Mouse (Mus musculus) embryonic facial prominence, embryonic 14.5 days (tissue): ENCODE data around the gene Gpr179. TPM values are rescaled to one million over a fixed set of nuclear protein-coding genes. Genes with fewer than 3 reads are reported as not detected.
A peak's percentile ranks its signal among the peaks of the same experiment; 100 is the strongest.
"Not testable (repeated sequence)": the region's sequence is repeated elsewhere in the genome, so short reads cannot be mapped to it uniquely, and the experiment has no call there.

ENCODE experiments used
- ATAC-seq: fragments of 200-750 bp; cut with Nextera tagmentation; 2 replicates; pipeline ENCODE4 v1.8.0; 2017; ENCODE audit warnings: low read depth, moderate number of reproducible peaks, moderate TSS enrichment
- DNase-seq: peaks from one replicate; pipeline ENCODE4 v3.0.0-alpha.2; 2015; ENCODE audit warnings: low spot score
- H3K27ac ChIP-seq: fragments of 300-500 bp; sonication (generic); replicated peaks from 2 replicates; pipeline ENCODE4 v1.5.1; 2014; ENCODE audit warnings: low read depth, mild to moderate bottlenecking, low read length, moderate library complexity
- H3K27me3 ChIP-seq: fragments of 300-500 bp; sonication (generic); replicated peaks from 2 replicates; pipeline ENCODE4 v1.6.1; 2014; ENCODE audit warnings: low read length; ENCODE audit not compliant: control insufficient read depth, insufficient read depth
- H3K36me3 ChIP-seq: fragments of 300-500 bp; sonication (generic); 2 replicates; pipeline ENCODE4 v1.6.1; 2014; ENCODE audit warnings: low read length, mixed read lengths; ENCODE audit not compliant: control insufficient read depth, insufficient read depth
- H3K4me1 ChIP-seq: fragments of 300-500 bp; sonication (generic); 2 replicates; pipeline ENCODE4 v1.6.1; 2014; ENCODE audit warnings: antibody characterized with exemption, low read length; ENCODE audit not compliant: control insufficient read depth, insufficient read depth
- H3K4me2 ChIP-seq: fragments of 300-500 bp; sonication (generic); 2 replicates; pipeline ENCODE4 v1.6.1; 2014; ENCODE audit warnings: low read depth, mild to moderate bottlenecking, low read length, moderate library complexity, mixed read lengths
- H3K4me3 ChIP-seq: fragments of 300-500 bp; sonication (generic); 2 replicates; pipeline ENCODE4 v1.5.1; 2014; ENCODE audit warnings: low read depth, mild to moderate bottlenecking, low read length
- H3K9ac ChIP-seq: fragments of 300-500 bp; sonication (generic); 2 replicates; pipeline ENCODE4 v1.6.1; 2014; ENCODE audit warnings: low read depth, mild to moderate bottlenecking, low read length, moderate library complexity, mixed read lengths
- H3K9me3 ChIP-seq: fragments of 300-500 bp; sonication (generic); 2 replicates; pipeline ENCODE4 v1.6.1; 2016; ENCODE audit warnings: low read length; ENCODE audit not compliant: control insufficient read depth
- WGBS: fragments of 180-500 bp; shearing (Covaris S2); extraction: QIAGEN DNeasy Blood & Tissue Kit; methylation state at CpG from one replicate; pipeline ENCODE4 v1.1.7; 2014; 5-methylcytosine and 5-hydroxymethylcytosine counted together
- polyA plus RNA-seq: library from polyadenylated mRNA; unstranded; fragments of >200 nt; fragmentation: Nextera tagmentation; extraction: Ambion mirVana; gene quantifications from 2 replicates; pipeline ENCODE4 v1.2.1, GENCODE M21; 2014

Gpr179 gene
- polyA plus RNA-seq, 1 experiment from 2014 or later, result 0.15 TPM

DNA sequence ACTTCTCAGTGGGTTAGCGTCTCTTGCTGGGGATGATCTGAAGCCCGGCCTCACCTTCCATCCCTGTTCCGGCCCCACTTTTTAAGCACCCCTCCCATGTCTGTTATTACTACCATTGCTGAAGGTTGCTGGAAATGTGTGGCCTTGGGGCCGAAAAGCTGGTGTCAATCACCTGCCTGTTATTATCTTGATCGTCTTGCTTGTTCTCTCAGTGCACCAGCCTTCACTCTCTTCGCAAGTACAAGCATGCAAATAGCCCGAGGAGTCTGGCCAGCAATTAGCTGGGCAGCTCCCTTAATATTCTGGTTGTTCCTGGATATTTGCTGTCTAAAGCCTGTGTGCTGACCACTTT, 11.7 kb upstream of the Gpr179 start:
- ATAC-seq (no peak), DNase-seq (no peak)
- WGBS, result 2% methylated on average over 7 of the region's 7 CpGs

DNA sequence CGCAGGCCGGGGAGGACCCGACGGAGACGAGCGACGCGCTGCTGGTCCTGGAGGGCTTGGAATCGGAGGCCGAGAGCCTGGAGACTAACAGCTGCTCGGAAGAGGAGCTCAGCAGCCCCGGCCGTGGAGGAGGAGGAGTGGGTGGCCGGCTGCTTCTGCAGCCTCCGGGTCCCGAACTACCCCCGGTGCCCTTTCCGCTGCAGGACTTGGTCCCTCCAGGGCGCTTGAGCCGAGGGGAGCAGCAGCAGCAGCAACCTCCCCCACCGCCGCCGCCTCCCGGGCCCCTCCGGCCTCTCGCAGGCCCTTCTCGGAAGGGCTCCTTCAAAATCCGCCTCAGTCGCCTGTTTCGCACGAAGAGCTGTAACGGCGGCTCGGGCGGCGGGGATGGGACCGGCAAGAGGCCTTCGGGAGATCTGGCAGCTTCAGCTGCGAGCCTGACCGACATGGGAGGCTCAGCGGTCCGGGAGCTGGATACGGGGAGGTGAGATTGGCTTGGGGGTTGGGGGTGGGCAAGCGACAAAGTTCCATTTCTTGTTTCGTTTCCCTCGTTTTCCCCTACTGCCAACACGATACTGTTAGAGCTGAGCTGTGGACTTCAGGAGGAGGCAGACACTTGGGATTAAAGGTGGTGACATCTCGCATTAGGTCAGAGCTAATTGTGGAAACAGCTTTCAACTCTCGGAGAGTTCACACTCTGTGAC, 11.2 kb upstream of the Gpr179 start:
- no peaks in the 10 kb centered on the region for H3K9me3 ChIP-seq
- no peaks in the 10 kb centered on the region for H3K36me3 ChIP-seq
- WGBS, result under 1% methylated on average over 27 of the region's 49 CpGs
- H3K9ac ChIP-seq, result peak overlapping the region; percentile 97
- peak overlapping the region; percentile 77 for H3K27ac ChIP-seq
- DNase-seq (no peak), ATAC-seq (peak; percentile 13; the same call in 1 of the 2 replicates)
- H3K4me1 ChIP-seq, result peaks cover 21% of the 10 kb centered on the region
- peak overlapping the region; percentile 75 for H3K4me3 ChIP-seq
- H3K4me2 ChIP-seq, result peak overlapping the region; percentile 80
- no peaks in the 10 kb centered on the region for H3K27me3 ChIP-seq

More for the DNA sequence above, 11.7 kb upstream of the Gpr179 start:
- Histone ChIP-seq H3K27ac (no peak overlapping the region), H3K9me3 (no peaks in the 10 kb centered on the region), H3K4me2 (peak overlapping the region; percentile 80), H3K36me3 (0 out of 2 replicates have a peak, but pooled peaks cover 2% of the 10 kb centered on the region), H3K9ac (peak overlapping the region; percentile 97), H3K27me3 (no peaks in the 10 kb centered on the region), H3K4me3 (peak overlapping the region; percentile 75), H3K4me1 (peaks cover 21% of the 10 kb centered on the region)

GRCm38 (mm10) chr11:97362649-97362942, 10.7 kb upstream of the Gpr179 start:
- no peak; the same call in 1 of the 2 replicates for ATAC-seq
- DNase-seq, result no peak
- no peaks in the 10 kb centered on the region for H3K27me3 ChIP-seq
- H3K4me3 ChIP-seq, result peak overlapping the region; percentile 75
- H3K36me3 ChIP-seq, result no peaks in the 10 kb centered on the region
- WGBS, result 0% methylated on average over 5 of the region's 39 CpGs
- H3K9me3 ChIP-seq, result no peaks in the 10 kb centered on the region
- peak overlapping the region; percentile 97 for H3K9ac ChIP-seq
- H3K4me1 ChIP-seq, result peaks cover 21% of the 10 kb centered on the region
- peak overlapping the region; percentile 80 for H3K4me2 ChIP-seq
- H3K27ac ChIP-seq, result peak overlapping the region; percentile 77

DNA sequence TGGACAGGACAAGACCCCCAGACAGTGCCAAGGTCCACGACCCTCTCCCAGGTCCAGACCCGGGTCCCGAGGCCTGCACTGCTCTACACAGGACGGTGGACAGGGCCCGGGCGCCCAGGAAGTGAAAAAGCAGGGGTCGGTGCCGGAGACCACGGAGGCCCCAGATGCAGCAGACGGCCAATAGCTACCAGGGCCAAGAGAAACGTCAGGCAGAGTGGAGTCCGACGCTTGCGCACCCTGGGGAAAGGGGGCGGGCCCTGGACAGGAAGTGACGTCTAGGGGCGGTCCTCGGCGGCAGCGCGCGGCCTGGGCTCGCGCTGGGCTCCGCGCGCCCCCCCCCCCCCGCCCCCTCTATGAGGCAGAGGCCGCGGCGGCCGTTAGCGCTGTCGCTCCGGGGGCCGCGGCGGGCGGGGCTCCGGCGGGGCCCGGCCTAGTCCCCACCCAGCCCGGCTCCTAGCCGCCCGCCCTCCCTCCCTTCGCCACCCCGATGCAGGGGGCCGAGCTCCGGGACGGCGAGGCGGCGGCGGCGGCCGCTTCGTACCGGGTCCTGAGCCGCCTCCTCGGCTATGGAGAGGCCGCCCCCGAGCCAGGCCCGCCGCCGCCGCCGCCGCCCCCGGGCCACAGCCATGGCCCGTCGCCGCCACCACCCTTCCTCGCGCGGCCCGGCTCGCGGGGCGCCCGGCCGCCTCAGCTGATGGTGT, 10.2 kb upstream of the Gpr179 start, which contains the start of gene Socs7:
Gene Socs7 (plus strand): TSS at position 604 of the 701 bp plus-strand sequence.
- H3K9ac ChIP-seq, result peak within 1 kb of the TSS; percentile 97

GRCm38 (mm10) chr11:97357663-97358062, 5.8 kb upstream of the Gpr179 start:
- H3K9ac ChIP-seq, H3K36me3 ChIP-seq, H3K9me3 ChIP-seq, H3K27ac ChIP-seq, H3K4me2 ChIP-seq, H3K4me3 ChIP-seq, H3K27me3 ChIP-seq, ATAC-seq, H3K4me1 ChIP-seq: not testable (repeated sequence)
- 12% methylated on average over 4 of the region's 6 CpGs for WGBS
- peak; percentile 76 for DNase-seq

More for the DNA sequence above, 10.2 kb upstream of the Gpr179 start, which contains the start of gene Socs7:
- Histone ChIP-seq H3K4me2 (peak within 1 kb of the TSS; percentile 80), H3K27ac (peak within 1 kb of the TSS; percentile 88), H3K4me1 (peaks cover 21% of the 10 kb centered on the region), H3K27me3 (no peaks in the 10 kb centered on the region), H3K9me3 (no peaks in the 10 kb centered on the region), H3K4me3 (peak within 1 kb of the TSS; percentile 75), H3K36me3 (no peaks in the 10 kb centered on the region)
- DNase-seq (peak; percentile 96), ATAC-seq (peak; percentile 97)
- 5% methylated on average over 11 of the region's 81 CpGs for WGBS

DNA sequence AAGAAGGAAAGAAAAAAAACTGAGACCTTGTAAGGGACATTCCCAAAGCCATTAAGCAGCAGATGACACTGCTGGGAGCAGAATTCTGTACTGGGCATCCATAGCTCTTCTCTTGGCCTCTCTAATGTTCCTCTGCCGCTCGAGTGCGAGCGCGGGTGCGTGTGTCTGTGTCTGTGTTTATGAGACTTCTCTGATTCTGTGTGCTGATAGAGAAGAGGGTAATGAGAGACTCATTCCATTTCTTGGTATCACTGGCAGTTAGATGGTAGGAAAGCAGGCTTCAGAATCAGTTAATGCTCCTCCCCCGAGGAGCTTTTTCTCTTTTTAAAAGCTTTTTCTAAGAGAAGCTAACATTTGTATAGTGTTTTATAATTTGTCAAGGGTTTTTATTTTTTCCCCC, 3.4 kb upstream of the Gpr179 start:
- 89% methylated on average over 7 of the region's 7 CpGs for WGBS
- no peak for DNase-seq
- peaks cover 1% of the 10 kb centered on the region; the same call in 1 of the 2 replicates for H3K4me1 ChIP-seq
- H3K9ac ChIP-seq, result no peak overlapping the region
- ATAC-seq, result no peak
- H3K36me3 ChIP-seq, result no peaks in the 10 kb centered on the region
- no peak overlapping the region for H3K4me3 ChIP-seq
- no peaks in the 10 kb centered on the region for H3K27me3 ChIP-seq
- no peak overlapping the region for H3K27ac ChIP-seq
- no peak overlapping the region for H3K4me2 ChIP-seq
- no peaks in the 10 kb centered on the region for H3K9me3 ChIP-seq

DNA sequence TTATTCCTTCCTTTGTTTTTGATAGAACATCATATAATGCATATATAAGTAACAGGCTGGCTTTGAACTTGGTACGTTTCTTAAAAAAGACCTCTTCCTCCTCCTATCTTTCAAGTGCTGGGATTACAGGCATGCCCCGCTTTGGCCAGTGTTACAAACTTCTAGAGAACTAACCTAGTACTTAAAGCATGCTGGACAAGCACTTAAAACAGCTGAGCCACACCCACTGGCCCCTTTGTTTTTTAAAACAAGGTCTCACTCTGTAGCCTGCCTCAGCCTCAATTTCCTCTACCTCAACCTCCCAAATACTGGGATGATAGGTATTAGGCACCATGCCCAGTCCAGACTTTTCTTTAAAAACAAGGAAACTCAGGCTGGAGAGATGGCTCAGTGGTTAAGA, 2.8 kb upstream of the Gpr179 start:
- no peak for ATAC-seq
- Histone ChIP-seq H3K4me3 (no peak overlapping the region), H3K4me1 (peaks cover 7% of the 10 kb centered on the region; the same call in 1 of the 2 replicates), H3K9me3 (no peaks in the 10 kb centered on the region), H3K27me3 (no peaks in the 10 kb centered on the region), H3K36me3 (no peaks in the 10 kb centered on the region), H3K27ac (no peak overlapping the region), H3K9ac (no peak overlapping the region), H3K4me2 (no peak overlapping the region)
- DNase-seq, result no peak
- 81% methylated on average over 2 of the region's 2 CpGs for WGBS

- H3K9ac ChIP-seq, result no peak overlapping the region
- no peaks in the 10 kb centered on the region for H3K36me3 ChIP-seq
- no peaks in the 10 kb centered on the region for H3K9me3 ChIP-seq
- H3K4me2 ChIP-seq, result no peak overlapping the region
- peaks cover 9% of the 10 kb centered on the region; the same call in 1 of the 2 replicates for H3K4me1 ChIP-seq
- DNase-seq (no peak), ATAC-seq (no peak)
- no peak overlapping the region for H3K27ac ChIP-seq
- 45% methylated on average over 4 of the region's 4 CpGs for WGBS
- H3K27me3 ChIP-seq, result no peaks in the 10 kb centered on the region
- no peak overlapping the region for H3K4me3 ChIP-seq
Measured at GRCm38 (mm10) chr11:97352935-97353597, 1.2 kb upstream of the Gpr179 start.
